Mouse (Mus musculus) midbrain, embryonic 12.5 days (tissue): ENCODE measurements at regions not wholly inside any gene's neighbourhood (a gene's known extent, or its start where the extent isn't known, plus 50 kb on each side); places are given as distances from the start of the nearest gene placed in this dataset.

ENCODE experiments used
- ATAC-seq: fragments of 200-750 bp; cut with Nextera tagmentation; 2 replicates; pipeline ENCODE4 v1.8.0; 2017; ENCODE audit warnings: low read depth, moderate TSS enrichment, moderate library complexity; ENCODE audit not compliant: low FRiP score
- H3K27ac ChIP-seq: fragments of 300-500 bp; sonication (generic); replicated peaks from 2 replicates; pipeline ENCODE4 v1.5.1; 2016; ENCODE audit warnings: mild to moderate bottlenecking
- H3K27me3 ChIP-seq: fragments of 300-500 bp; sonication (generic); 2 replicates; pipeline ENCODE4 v1.6.1; 2016; ENCODE audit warnings: mild to moderate bottlenecking
- H3K36me3 ChIP-seq: fragments of 300-500 bp; sonication (generic); 2 replicates; pipeline ENCODE4 v1.6.1; 2016
- H3K4me1 ChIP-seq: fragments of 300-500 bp; sonication (generic); 2 replicates; pipeline ENCODE4 v1.6.1; 2016
- H3K4me2 ChIP-seq: fragments of 300-500 bp; sonication (generic); replicated peaks from 2 replicates; pipeline ENCODE4 v1.6.1; 2016; ENCODE audit warnings: mild to moderate bottlenecking, moderate library complexity
- H3K4me3 ChIP-seq: fragments of 300-500 bp; sonication (generic); 2 replicates; pipeline ENCODE4 v1.5.1; 2016; ENCODE audit warnings: mild to moderate bottlenecking
- H3K9ac ChIP-seq: fragments of 300-500 bp; sonication (generic); replicated peaks from 2 replicates; pipeline ENCODE4 v1.6.1; 2016; ENCODE audit warnings: mild to moderate bottlenecking, moderate library complexity
- H3K9me3 ChIP-seq: fragments of 300-500 bp; sonication (generic); 2 replicates; pipeline ENCODE4 v1.6.1; 2016; ENCODE audit warnings: mild to moderate bottlenecking
- WGBS: fragments of 180-500 bp; shearing (Covaris S2); methylation state at CpG from one replicate; pipeline ENCODE4 v1.1.7; 2016; 5-methylcytosine and 5-hydroxymethylcytosine counted together

DNA sequence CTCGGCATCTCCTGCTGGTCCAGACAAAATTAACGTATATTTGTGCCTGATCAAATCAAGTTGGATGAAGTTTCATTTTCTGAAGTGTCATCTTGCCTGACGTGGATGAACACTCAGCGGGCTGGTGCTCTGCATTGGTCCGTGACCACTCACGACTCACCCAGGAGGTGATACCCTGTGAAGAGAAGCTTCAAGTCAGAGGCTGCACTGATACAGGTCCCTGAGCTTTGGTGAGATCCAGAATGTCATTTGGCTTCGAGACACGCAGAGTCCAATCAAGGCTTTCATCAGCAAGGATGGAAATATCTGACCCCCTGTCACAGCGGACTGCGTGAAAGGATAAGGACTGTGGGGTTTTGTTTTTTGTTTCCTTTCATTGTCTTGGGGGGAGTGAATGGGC, 90.4 kb downstream of the Kcnrg start:
- ATAC-seq, result no peak
- Histone ChIP-seq H3K36me3 (no peaks in the 10 kb centered on the region), H3K4me3 (no peak overlapping the region), H3K9ac (no peak overlapping the region), H3K4me2 (no peak overlapping the region), H3K9me3 (no peaks in the 10 kb centered on the region), H3K4me1 (peaks cover 3% of the 10 kb centered on the region; the same call in 1 of the 2 replicates), H3K27ac (no peak overlapping the region), H3K27me3 (peaks cover 10% of the 10 kb centered on the region; the same call in 1 of the 2 replicates)
- WGBS, result 73% methylated on average over 10 of the region's 10 CpGs

DNA sequence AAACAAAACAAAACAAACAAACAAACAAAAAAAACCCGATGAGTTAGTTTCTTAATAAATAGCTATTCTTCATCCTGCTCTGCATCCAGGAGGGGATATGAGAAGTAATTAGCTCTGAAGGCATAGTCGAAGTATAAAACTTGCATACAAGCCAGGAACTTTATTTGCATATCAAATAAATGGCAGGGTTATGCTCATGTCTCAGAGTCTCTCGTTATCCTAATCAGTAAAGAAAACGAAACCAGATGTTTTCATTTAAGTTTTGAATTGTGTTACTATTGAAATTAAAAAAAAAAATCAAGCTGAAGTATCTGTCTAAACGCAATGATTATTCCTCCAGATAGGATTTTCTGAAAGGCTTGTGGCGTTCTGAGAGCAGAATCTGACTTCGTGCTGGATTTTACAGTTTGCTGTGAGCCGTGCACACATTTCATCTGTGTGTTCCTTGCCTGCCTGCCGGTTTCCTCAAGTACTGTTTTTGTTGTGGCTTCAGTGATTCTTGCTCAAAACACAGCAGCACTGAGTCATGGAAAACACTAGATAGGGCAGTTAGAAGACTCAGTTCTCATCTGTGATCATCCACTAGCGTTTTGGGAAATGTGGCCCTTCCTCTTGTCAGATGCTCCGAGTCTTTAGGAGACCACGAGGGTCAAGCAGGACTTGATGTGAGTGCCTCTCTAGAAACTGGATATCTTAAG, 91.2 kb downstream of the Kcnrg start:
- no peak overlapping the region for H3K9ac ChIP-seq
- peaks cover 3% of the 10 kb centered on the region; the same call in 1 of the 2 replicates for H3K4me1 ChIP-seq
- no peak overlapping the region for H3K27ac ChIP-seq
- WGBS, result 61% methylated on average over 12 of the region's 12 CpGs
- no peak overlapping the region for H3K4me2 ChIP-seq
- ATAC-seq, result no peak
- no peak overlapping the region for H3K4me3 ChIP-seq
- no peaks in the 10 kb centered on the region for H3K9me3 ChIP-seq
- H3K36me3 ChIP-seq, result no peaks in the 10 kb centered on the region
- peaks cover 10% of the 10 kb centered on the region; the same call in 1 of the 2 replicates for H3K27me3 ChIP-seq

DNA sequence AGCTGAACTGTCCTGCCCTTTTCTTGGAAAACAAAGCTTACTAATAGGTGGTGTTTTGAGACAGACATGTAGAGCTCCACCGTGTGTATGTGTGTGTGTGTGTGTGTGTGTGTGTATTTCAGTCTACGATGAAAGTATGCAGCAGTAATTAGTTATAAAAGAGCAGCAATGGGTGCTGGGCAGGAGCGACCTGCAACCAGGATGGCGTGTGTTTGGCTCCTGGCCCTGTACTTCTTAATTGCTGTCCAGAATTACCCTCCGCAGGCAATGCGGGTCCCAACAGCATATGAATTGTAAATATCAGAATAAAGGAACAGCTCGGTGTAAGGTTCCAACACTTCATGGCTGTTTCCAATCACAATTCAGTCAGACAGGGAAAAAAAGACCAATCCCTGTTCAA, 92.4 kb downstream of the Kcnrg start:
- Histone ChIP-seq H3K9me3 (no peaks in the 10 kb centered on the region), H3K4me1 (peaks cover 3% of the 10 kb centered on the region; the same call in 1 of the 2 replicates), H3K27me3 (peaks cover 10% of the 10 kb centered on the region; the same call in 1 of the 2 replicates), H3K36me3 (no peaks in the 10 kb centered on the region), H3K4me3 (no peak overlapping the region), H3K4me2 (no peak overlapping the region), H3K9ac (no peak overlapping the region), H3K27ac (no peak overlapping the region)
- no peak for ATAC-seq
- 83% methylated on average over 7 of the region's 7 CpGs for WGBS

DNA sequence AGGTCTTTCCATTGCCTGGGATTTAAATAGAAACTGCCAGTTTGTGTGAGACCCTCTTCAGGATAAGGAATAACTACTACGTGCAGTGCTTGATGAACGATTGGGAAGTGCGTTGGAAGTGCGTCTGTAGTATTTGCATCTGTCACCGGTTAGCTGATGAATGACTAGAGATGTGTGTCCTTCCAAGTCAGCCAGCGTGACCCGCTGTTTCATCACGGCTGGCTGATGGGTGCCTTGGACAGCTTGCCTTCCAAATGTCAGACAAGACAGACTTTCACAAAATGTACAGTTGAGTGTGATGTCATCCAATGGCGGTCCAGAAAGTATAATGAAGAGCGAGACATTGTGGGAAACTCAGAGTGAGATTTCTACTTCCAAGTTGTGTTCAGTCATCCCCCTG, 93.9 kb downstream of the Kcnrg start:
- ATAC-seq, result no peak
- peaks cover 3% of the 10 kb centered on the region; the same call in 1 of the 2 replicates for H3K4me1 ChIP-seq
- no peaks in the 10 kb centered on the region for H3K36me3 ChIP-seq
- no peak overlapping the region for H3K27ac ChIP-seq
- H3K4me2 ChIP-seq, result no peak overlapping the region
- H3K9me3 ChIP-seq, result no peaks in the 10 kb centered on the region
- H3K9ac ChIP-seq, result no peak overlapping the region
- H3K27me3 ChIP-seq, result 0 out of 2 replicates have a peak, but pooled peaks cover 4% of the 10 kb centered on the region
- H3K4me3 ChIP-seq, result no peak overlapping the region
- WGBS, result 79% methylated on average over 10 of the region's 10 CpGs

DNA sequence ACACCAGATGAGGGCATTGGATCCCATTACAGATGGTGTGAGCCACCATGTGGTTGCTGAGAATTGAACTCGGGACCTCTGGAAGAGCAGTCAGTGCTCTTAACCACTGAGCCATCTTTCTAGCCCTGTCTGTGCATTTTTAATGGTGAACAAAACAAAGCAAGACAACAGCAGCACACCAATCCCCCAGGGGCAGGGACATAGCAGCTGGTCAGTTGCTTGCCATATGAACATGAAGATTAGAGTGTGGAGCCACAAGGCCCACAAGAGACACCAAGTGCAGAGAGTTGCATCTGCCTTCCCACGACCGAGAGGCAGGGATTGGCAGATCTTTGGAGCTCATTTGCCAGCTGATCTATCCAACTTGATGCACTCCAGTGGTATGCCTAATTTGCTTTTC, 96.7 kb downstream of the Kcnrg start:
- no peak overlapping the region for H3K4me3 ChIP-seq
- WGBS, result 73% methylated on average over 3 of the region's 3 CpGs
- ATAC-seq, result no peak
- H3K27ac ChIP-seq, result no peak overlapping the region
- no peaks in the 10 kb centered on the region; the same call in 1 of the 2 replicates for H3K4me1 ChIP-seq
- no peak overlapping the region for H3K4me2 ChIP-seq
- H3K9me3 ChIP-seq, result no peaks in the 10 kb centered on the region
- no peaks in the 10 kb centered on the region for H3K27me3 ChIP-seq
- H3K36me3 ChIP-seq, result no peaks in the 10 kb centered on the region
- no peak overlapping the region for H3K9ac ChIP-seq

DNA sequence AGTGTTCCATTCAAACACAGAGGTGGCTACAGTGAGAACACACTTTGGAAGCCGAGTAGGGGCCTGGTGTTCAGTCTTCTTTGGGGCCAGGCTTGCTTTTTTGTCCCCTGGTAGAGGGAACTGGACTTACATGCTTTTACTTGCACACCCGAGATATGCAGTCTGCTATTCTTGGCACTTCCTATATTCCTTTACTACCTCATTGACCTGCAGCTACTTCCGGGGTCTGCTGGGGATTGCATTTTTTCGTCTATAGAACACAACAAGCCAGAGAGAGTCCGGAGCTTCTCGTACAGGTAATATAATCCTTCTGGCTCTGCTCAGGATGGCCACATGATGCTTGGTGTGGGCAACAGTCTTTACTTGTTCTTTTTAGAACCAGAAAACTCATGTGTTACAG, 99.7 kb downstream of the Kcnrg start:
- WGBS, result 90% methylated on average over 6 of the region's 6 CpGs
- ATAC-seq, result no peak
- no peaks in the 10 kb centered on the region for H3K9me3 ChIP-seq
- no peaks in the 10 kb centered on the region for H3K4me1 ChIP-seq
- H3K36me3 ChIP-seq, result no peaks in the 10 kb centered on the region
- H3K4me3 ChIP-seq, result no peak overlapping the region
- no peaks in the 10 kb centered on the region for H3K27me3 ChIP-seq
- H3K27ac ChIP-seq, result no peak overlapping the region
- H3K4me2 ChIP-seq, result no peak overlapping the region
- no peak overlapping the region for H3K9ac ChIP-seq

DNA sequence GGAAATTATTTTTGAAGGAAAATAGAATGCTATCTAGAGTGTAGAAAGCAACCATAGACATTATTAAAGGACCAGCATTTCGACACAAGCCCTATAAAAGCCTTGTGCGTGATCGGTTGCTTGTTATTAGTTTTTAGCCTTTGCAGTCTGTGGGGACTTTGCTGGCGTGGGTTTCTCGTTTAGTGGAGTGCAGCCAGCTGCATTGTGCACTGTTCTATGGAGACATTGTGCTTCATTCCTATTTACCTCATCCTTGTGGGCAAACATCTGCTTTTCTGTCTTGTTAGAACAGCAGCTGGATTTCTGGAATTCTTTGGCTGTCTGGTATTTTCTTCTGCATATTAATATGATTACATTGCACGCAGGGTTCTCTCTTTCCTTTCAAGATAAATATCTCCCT, 101.1 kb downstream of the Kcnrg start:
- no peak for ATAC-seq
- 78% methylated on average over 6 of the region's 6 CpGs for WGBS

DNA sequence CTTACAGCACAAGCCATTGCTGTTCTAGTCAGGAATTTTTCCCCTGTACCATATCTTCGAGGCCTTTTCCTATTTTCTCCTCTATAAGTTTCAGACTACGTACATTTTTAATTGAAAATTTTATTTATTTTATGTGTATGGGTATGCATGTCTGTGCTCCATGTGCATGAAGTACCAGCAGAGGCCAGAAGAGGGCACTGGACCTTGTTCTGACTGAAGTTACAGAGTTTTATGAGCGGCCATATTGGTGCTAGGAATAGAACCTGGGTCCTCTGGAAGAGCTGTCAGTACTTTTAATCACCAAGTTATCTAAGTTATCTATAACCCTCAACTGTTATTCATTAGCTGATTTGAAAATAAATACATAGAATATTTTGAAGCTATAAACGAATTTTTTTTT, 108.5 kb downstream of the Kcnrg start:
- Histone ChIP-seq H3K4me2 (no peak overlapping the region), H3K4me3 (no peak overlapping the region), H3K36me3 (no peaks in the 10 kb centered on the region), H3K9ac (no peak overlapping the region), H3K27ac (no peak overlapping the region), H3K4me1 (peaks cover 4% of the 10 kb centered on the region; the same call in 1 of the 2 replicates), H3K9me3 (0 out of 2 replicates have a peak, but pooled peaks cover 2% of the 10 kb centered on the region), H3K27me3 (no peaks in the 10 kb centered on the region)
- WGBS, result 95% methylated on average over 4 of the region's 4 CpGs
- ATAC-seq, result no peak

More for the DNA sequence above, 101.1 kb downstream of the Kcnrg start:
- no peak overlapping the region for H3K27ac ChIP-seq
- H3K4me1 ChIP-seq, result peaks cover 4% of the 10 kb centered on the region; the same call in 1 of the 2 replicates
- H3K9me3 ChIP-seq, result no peaks in the 10 kb centered on the region
- no peak overlapping the region for H3K4me2 ChIP-seq
- H3K27me3 ChIP-seq, result no peaks in the 10 kb centered on the region
- no peaks in the 10 kb centered on the region for H3K36me3 ChIP-seq
- no peak overlapping the region for H3K4me3 ChIP-seq
- no peak overlapping the region for H3K9ac ChIP-seq

DNA sequence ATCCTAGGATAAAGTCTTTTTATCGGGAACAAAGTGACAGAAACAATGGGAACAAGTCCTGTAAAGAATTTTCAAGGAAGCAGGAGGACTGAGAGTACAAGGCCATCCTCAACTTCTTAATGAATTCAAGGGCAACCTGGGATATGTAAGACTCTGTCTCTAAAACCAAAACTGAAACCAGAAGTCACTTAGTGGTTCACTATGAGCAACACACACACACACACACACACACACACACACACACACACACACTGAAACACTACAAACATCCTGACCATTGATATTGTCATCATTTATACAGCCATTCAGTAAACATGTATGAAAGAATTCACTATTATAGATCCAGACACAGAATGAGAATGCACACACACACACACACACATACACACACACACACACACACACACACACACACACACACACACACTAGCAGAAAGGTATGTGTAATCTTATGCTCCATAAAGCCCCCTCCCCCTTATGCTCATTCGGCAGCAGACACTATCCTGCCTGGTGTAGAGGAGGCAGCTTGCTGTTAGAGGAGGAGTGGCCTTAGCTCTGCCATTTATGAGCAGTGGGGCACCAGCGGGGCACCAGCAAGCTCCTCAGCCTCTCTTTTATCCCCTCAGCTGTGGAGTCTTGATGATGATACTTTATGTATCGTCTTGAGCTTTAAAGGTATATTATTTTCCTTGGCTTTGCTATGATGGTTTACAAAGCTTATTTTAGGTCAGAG, 111.3 kb downstream of the Kcnrg start:
- Histone ChIP-seq H3K4me3 (no peak overlapping the region), H3K9me3 (0 out of 2 replicates have a peak, but pooled peaks cover 2% of the 10 kb centered on the region), H3K9ac (no peak overlapping the region), H3K36me3 (no peaks in the 10 kb centered on the region), H3K27ac (no peak overlapping the region), H3K27me3 (no peaks in the 10 kb centered on the region), H3K4me1 (no peaks in the 10 kb centered on the region), H3K4me2 (no peak overlapping the region)
- 50% methylated on average over 4 of the region's 4 CpGs for WGBS
- ATAC-seq, result no peak

DNA sequence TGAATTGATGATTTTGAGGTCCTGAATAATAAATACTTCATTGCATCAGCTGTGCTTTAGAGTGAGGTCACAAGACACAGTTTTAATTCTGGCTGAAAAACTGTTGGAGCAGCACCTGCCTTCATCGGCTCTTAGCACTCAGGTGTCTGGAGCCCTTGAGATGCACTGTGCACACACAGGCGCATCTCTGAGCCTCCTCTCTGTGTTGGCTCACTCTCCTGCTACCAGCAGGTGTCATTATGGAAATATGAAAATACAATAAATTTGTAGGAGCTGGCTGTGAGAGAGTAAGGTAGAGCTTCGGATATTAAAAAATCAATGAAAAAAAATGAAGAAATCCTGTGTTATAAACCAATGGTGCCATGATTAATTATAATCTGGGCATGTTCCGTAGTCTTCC, 114.0 kb downstream of the Kcnrg start:
- no peaks in the 10 kb centered on the region for H3K27me3 ChIP-seq
- no peak overlapping the region for H3K4me2 ChIP-seq
- no peak overlapping the region for H3K4me3 ChIP-seq
- H3K4me1 ChIP-seq, result no peaks in the 10 kb centered on the region
- WGBS, result 94% methylated on average over 4 of the region's 4 CpGs
- H3K27ac ChIP-seq, result no peak overlapping the region
- H3K9ac ChIP-seq, result no peak overlapping the region
- no peak for ATAC-seq
- no peaks in the 10 kb centered on the region for H3K36me3 ChIP-seq
- no peaks in the 10 kb centered on the region for H3K9me3 ChIP-seq

DNA sequence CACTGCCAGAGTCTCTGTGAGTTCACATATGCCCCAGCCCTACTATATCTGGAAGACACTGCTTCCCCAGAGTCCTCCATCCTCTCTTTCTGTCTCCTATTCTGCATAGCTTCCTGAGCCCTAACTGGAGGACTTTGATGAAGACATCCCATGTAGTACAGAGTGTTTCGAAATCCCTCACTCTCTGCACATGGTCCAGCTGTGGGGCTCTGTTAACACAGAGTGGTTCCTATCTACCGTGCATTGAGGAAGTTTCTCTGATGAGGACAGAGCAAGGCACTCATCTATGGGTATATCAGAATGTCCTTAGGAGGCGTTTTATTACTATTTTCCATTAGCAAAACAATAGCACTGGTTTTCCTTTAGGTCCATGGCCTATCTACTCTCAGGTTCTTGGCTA, 117.7 kb downstream of the Kcnrg start:
- WGBS, result 88% methylated on average over 3 of the region's 3 CpGs

DNA sequence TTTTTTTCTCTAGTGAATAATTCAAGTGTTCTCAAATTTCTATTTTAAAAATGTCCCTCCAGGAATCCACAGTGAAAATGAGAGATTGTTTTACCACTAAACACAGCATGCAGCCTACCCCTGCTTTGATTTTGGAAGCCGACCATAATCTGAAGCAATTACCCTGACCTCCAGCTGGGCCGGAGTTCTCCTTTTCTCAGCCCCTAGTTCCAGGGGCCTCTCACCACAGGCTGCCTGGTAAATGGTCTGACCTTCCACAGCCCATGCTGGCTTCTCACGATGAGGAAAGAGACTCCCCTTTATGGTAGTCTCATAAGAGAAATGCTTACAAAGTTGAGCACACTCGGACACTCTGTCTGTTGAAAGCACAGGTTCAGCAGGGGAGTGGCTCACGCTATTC, 121.3 kb downstream of the Kcnrg start:
- H3K4me3 ChIP-seq, result no peak overlapping the region
- 0 out of 2 replicates have a peak, but pooled peaks cover 3% of the 10 kb centered on the region for H3K4me1 ChIP-seq
- no peaks in the 10 kb centered on the region for H3K27me3 ChIP-seq
- H3K27ac ChIP-seq, result no peak overlapping the region
- no peaks in the 10 kb centered on the region for H3K36me3 ChIP-seq
- H3K9me3 ChIP-seq, result 0 out of 2 replicates have a peak, but pooled peaks cover 2% of the 10 kb centered on the region
- no peak for ATAC-seq
- no peak overlapping the region for H3K9ac ChIP-seq
- no peak overlapping the region for H3K4me2 ChIP-seq
- 39% methylated on average over 5 of the region's 5 CpGs for WGBS

More for the DNA sequence above, 117.7 kb downstream of the Kcnrg start:
- H3K9ac ChIP-seq, result no peak overlapping the region
- H3K9me3 ChIP-seq, result no peaks in the 10 kb centered on the region
- 0 out of 2 replicates have a peak, but pooled peaks cover 3% of the 10 kb centered on the region for H3K4me1 ChIP-seq
- H3K27me3 ChIP-seq, result no peaks in the 10 kb centered on the region
- no peak overlapping the region for H3K4me3 ChIP-seq
- no peaks in the 10 kb centered on the region for H3K36me3 ChIP-seq
- no peak for ATAC-seq
- no peak overlapping the region for H3K4me2 ChIP-seq
- H3K27ac ChIP-seq, result no peak overlapping the region
